Mouse (Mus musculus) midbrain, embryonic 13.5 days (tissue): ENCODE results near the gene Mrtfb. TPM values are rescaled to one million over a fixed set of nuclear protein-coding genes. Genes with fewer than 3 reads are reported as not detected.

Source experiments
- ATAC-seq: fragments of 200-750 bp; cut with Nextera tagmentation; 2 replicates; pipeline ENCODE4 v1.8.0; 2017; ENCODE audit warnings: mild to moderate bottlenecking, moderate TSS enrichment, moderate library complexity
- H3K27ac ChIP-seq: fragments of 300-500 bp; sonication (generic); 2 replicates; pipeline ENCODE4 v1.5.1; 2015; ENCODE audit warnings: inconsistent platforms, mild to moderate bottlenecking, moderate library complexity
- H3K27me3 ChIP-seq: fragments of 300-500 bp; sonication (generic); 2 replicates; pipeline ENCODE4 v1.6.1; 2015; ENCODE audit warnings: mild to moderate bottlenecking, inconsistent platforms
- H3K36me3 ChIP-seq: fragments of 300-500 bp; sonication (generic); 2 replicates; pipeline ENCODE4 v1.6.1; 2015; ENCODE audit warnings: mild to moderate bottlenecking, inconsistent platforms
- H3K4me1 ChIP-seq: fragments of 300-500 bp; sonication (generic); replicated peaks from 2 replicates; pipeline ENCODE4 v1.6.1; 2015; ENCODE audit warnings: inconsistent platforms
- H3K4me2 ChIP-seq: fragments of 300-500 bp; sonication (generic); replicated peaks from 2 replicates; pipeline ENCODE4 v1.6.1; 2015; ENCODE audit warnings: moderate library complexity, mild to moderate bottlenecking, inconsistent platforms
- H3K4me3 ChIP-seq: fragments of 300-500 bp; sonication (generic); replicated peaks from 2 replicates; pipeline ENCODE4 v1.5.1; 2015; ENCODE audit warnings: mild to moderate bottlenecking, inconsistent platforms
- H3K9ac ChIP-seq: fragments of 300-500 bp; sonication (generic); replicated peaks from 2 replicates; pipeline ENCODE4 v1.6.1; 2015; ENCODE audit warnings: mild to moderate bottlenecking, inconsistent platforms
- H3K9me3 ChIP-seq: fragments of 300-500 bp; sonication (generic); 2 replicates; pipeline ENCODE4 v1.6.1; 2016; ENCODE audit warnings: mild to moderate bottlenecking, inconsistent platforms
- WGBS: fragments of 180-500 bp; shearing (Covaris S2); methylation state at CpG from one replicate; pipeline ENCODE4 v1.1.7; 2015; 5-methylcytosine and 5-hydroxymethylcytosine counted together
- polyA plus RNA-seq: library from polyadenylated mRNA; unstranded; fragments of >200 nt; fragmentation: Nextera tagmentation; extraction: Ambion mirVana; gene quantifications from 2 replicates; pipeline ENCODE4 v1.2.1, GENCODE M21; 2015

Mrtfb gene
- polyA plus RNA-seq, 1 experiment from 2014 or later = 12.6 TPM

- Histone ChIP-seq H3K27ac (no peak overlapping the region), H3K4me2 (no peak overlapping the region), H3K4me1 (no peaks in the 10 kb centered on the region), H3K36me3 (no peaks in the 10 kb centered on the region), H3K9me3 (no peaks in the 10 kb centered on the region), H3K4me3 (no peak overlapping the region), H3K27me3 (no peaks in the 10 kb centered on the region), H3K9ac (no peak overlapping the region)
- WGBS = 79% methylated on average over 7 of the region's 7 CpGs
- no peak for ATAC-seq
Measured at GRCm38 (mm10) chr16:13240326-13240725, 16.0 kb upstream of the Mrtfb start.

- no peak overlapping the region for H3K27ac ChIP-seq
- H3K9ac ChIP-seq = no peak overlapping the region
- H3K36me3 ChIP-seq = no peaks in the 10 kb centered on the region
- H3K4me1 ChIP-seq = no peaks in the 10 kb centered on the region
- H3K4me2 ChIP-seq = no peak overlapping the region
- no peaks in the 10 kb centered on the region for H3K27me3 ChIP-seq
- 48% methylated on average over 4 of the region's 4 CpGs for WGBS
- ATAC-seq = no peak
- no peak overlapping the region for H3K4me3 ChIP-seq
- no peaks in the 10 kb centered on the region for H3K9me3 ChIP-seq
Measured at GRCm38 (mm10) chr16:13245658-13246057, 10.6 kb upstream of the Mrtfb start.

- 77% methylated on average over 3 of the region's 3 CpGs for WGBS
- no peak overlapping the region for H3K27ac ChIP-seq
- H3K4me1 ChIP-seq = no peaks in the 10 kb centered on the region
- no peak for ATAC-seq
- H3K4me3 ChIP-seq = no peak overlapping the region
- no peak overlapping the region for H3K4me2 ChIP-seq
- no peaks in the 10 kb centered on the region for H3K27me3 ChIP-seq
- no peaks in the 10 kb centered on the region for H3K9me3 ChIP-seq
- H3K9ac ChIP-seq = no peak overlapping the region
- no peaks in the 10 kb centered on the region for H3K36me3 ChIP-seq
Measured at GRCm38 (mm10) chr16:13246855-13247254, 9.4 kb upstream of the Mrtfb start.

GRCm38 (mm10) chr16:13250061-13250460, 6.2 kb upstream of the Mrtfb start:
- H3K4me1 ChIP-seq = no peaks in the 10 kb centered on the region
- H3K9me3 ChIP-seq = no peaks in the 10 kb centered on the region
- H3K27ac ChIP-seq = no peak overlapping the region
- H3K4me3 ChIP-seq = no peak overlapping the region
- no peak for ATAC-seq
- no peaks in the 10 kb centered on the region for H3K36me3 ChIP-seq
- H3K27me3 ChIP-seq = no peaks in the 10 kb centered on the region
- WGBS = 83% methylated on average over 5 of the region's 5 CpGs
- no peak overlapping the region for H3K9ac ChIP-seq
- H3K4me2 ChIP-seq = no peak overlapping the region

GRCm38 (mm10) chr16:13256667-13257527, 616 bp downstream of the Mrtfb start:
- 7% methylated on average over 49 of the region's 64 CpGs for WGBS

GRCm38 (mm10) chr16:13257528-13257835, 1.2 kb downstream of the Mrtfb start:
- Histone ChIP-seq H3K4me2 (peak overlapping the region; percentile 70), H3K4me3 (peak overlapping the region; percentile 78), H3K4me1 (peaks cover 19% of the 10 kb centered on the region), H3K27me3 (no peaks in the 10 kb centered on the region), H3K36me3 (no peaks in the 10 kb centered on the region), H3K9me3 (no peaks in the 10 kb centered on the region), H3K9ac (0 out of 2 replicates have a peak overlapping the region, but pooled peaks have one; percentile 86), H3K27ac (no peak overlapping the region)
- 40% methylated on average over 5 of the region's 5 CpGs for WGBS
- ATAC-seq = no peak

More at GRCm38 (mm10) chr16:13256667-13257527, 616 bp downstream of the Mrtfb start:
- peak; percentile 88 for ATAC-seq
- H3K4me2 ChIP-seq = peak overlapping the region; percentile 70
- H3K36me3 ChIP-seq = no peaks in the 10 kb centered on the region
- H3K4me3 ChIP-seq = peak overlapping the region; percentile 78
- H3K4me1 ChIP-seq = peaks cover 19% of the 10 kb centered on the region
- no peaks in the 10 kb centered on the region for H3K27me3 ChIP-seq
- peak overlapping the region; percentile 71 for H3K27ac ChIP-seq
- no peaks in the 10 kb centered on the region for H3K9me3 ChIP-seq
- peak overlapping the region; percentile 86 for H3K9ac ChIP-seq

- H3K4me1 ChIP-seq = peaks cover 19% of the 10 kb centered on the region
- no peak overlapping the region for H3K4me2 ChIP-seq
- H3K9me3 ChIP-seq = no peaks in the 10 kb centered on the region
- H3K27ac ChIP-seq = no peak overlapping the region
- H3K9ac ChIP-seq = no peak overlapping the region
- no peak overlapping the region for H3K4me3 ChIP-seq
- no peaks in the 10 kb centered on the region for H3K27me3 ChIP-seq
- whole genome bisulfite sequencing = 94% methylated on average over 2 of the region's 2 CpGs
- no peaks in the 10 kb centered on the region for H3K36me3 ChIP-seq
- no peak for ATAC-seq
Measured at GRCm38 (mm10) chr16:13259026-13259425, 2.7 kb downstream of the Mrtfb start.

GRCm38 (mm10) chr16:13266312-13266711, 10.0 kb downstream of the Mrtfb start:
- H3K9ac ChIP-seq = no peak overlapping the region
- H3K27ac ChIP-seq = no peak overlapping the region
- H3K36me3 ChIP-seq = peaks cover 10% of the 10 kb centered on the region
- H3K4me3 ChIP-seq = no peak overlapping the region
- no peaks in the 10 kb centered on the region; the same call in 1 of the 2 replicates for H3K9me3 ChIP-seq
- WGBS = 47% methylated on average over 3 of the region's 3 CpGs
- ATAC-seq = no peak
- H3K4me1 ChIP-seq = 0 out of 2 replicates have a peak, but pooled peaks cover 7% of the 10 kb centered on the region
- H3K4me2 ChIP-seq = no peak overlapping the region
- no peaks in the 10 kb centered on the region for H3K27me3 ChIP-seq

GRCm38 (mm10) chr16:13267350-13267904, 11.1 kb downstream of the Mrtfb start:
- no peaks in the 10 kb centered on the region; the same call in 1 of the 2 replicates for H3K9me3 ChIP-seq
- ATAC-seq = no peak
- 0 out of 2 replicates have a peak, but pooled peaks cover 7% of the 10 kb centered on the region for H3K4me1 ChIP-seq
- H3K9ac ChIP-seq = no peak overlapping the region
- no peak overlapping the region for H3K27ac ChIP-seq
- H3K4me2 ChIP-seq = no peak overlapping the region
- WGBS = 88% methylated on average over 3 of the region's 3 CpGs
- no peaks in the 10 kb centered on the region for H3K27me3 ChIP-seq
- peaks cover 10% of the 10 kb centered on the region for H3K36me3 ChIP-seq
- no peak overlapping the region for H3K4me3 ChIP-seq

GRCm38 (mm10) chr16:13269426-13269825, 13.1 kb downstream of the Mrtfb start:
- Histone ChIP-seq H3K4me1 (0 out of 2 replicates have a peak, but pooled peaks cover 7% of the 10 kb centered on the region), H3K27me3 (no peaks in the 10 kb centered on the region), H3K4me2 (no peak overlapping the region), H3K9me3 (no peaks in the 10 kb centered on the region; the same call in 1 of the 2 replicates), H3K4me3 (no peak overlapping the region), H3K27ac (no peak overlapping the region), H3K36me3 (peaks cover 10% of the 10 kb centered on the region), H3K9ac (no peak overlapping the region)
- WGBS = 95% methylated on average over 2 of the region's 2 CpGs
- ATAC-seq = no peak

GRCm38 (mm10) chr16:13276258-13276657, 20.0 kb downstream of the Mrtfb start:
- H3K9me3 ChIP-seq = no peaks in the 10 kb centered on the region
- no peaks in the 10 kb centered on the region for H3K4me1 ChIP-seq
- 0 out of 2 replicates have a peak, but pooled peaks cover 3% of the 10 kb centered on the region for H3K36me3 ChIP-seq
- H3K27me3 ChIP-seq = no peaks in the 10 kb centered on the region
- WGBS = 97% methylated on average over 2 of the region's 2 CpGs
- no peak for ATAC-seq
- no peak overlapping the region for H3K4me3 ChIP-seq
- no peak overlapping the region for H3K4me2 ChIP-seq
- H3K9ac ChIP-seq = no peak overlapping the region
- H3K27ac ChIP-seq = no peak overlapping the region

GRCm38 (mm10) chr16:13276709-13277399, 20.6 kb downstream of the Mrtfb start:
- no peaks in the 10 kb centered on the region for H3K27me3 ChIP-seq
- whole genome bisulfite sequencing = 93% methylated on average over 3 of the region's 3 CpGs
- H3K4me3 ChIP-seq = no peak overlapping the region
- no peaks in the 10 kb centered on the region for H3K9me3 ChIP-seq
- 0 out of 2 replicates have a peak, but pooled peaks cover 3% of the 10 kb centered on the region for H3K36me3 ChIP-seq
- no peak overlapping the region for H3K4me2 ChIP-seq
- no peaks in the 10 kb centered on the region for H3K4me1 ChIP-seq
- ATAC-seq = no peak
- no peak overlapping the region for H3K9ac ChIP-seq
- no peak overlapping the region for H3K27ac ChIP-seq
